Mouse (Mus musculus) heart, adult 11 months (tissue): ENCODE measurements around the gene Cplx1.

Experiments
- DNase-seq: peaks from one replicate; pipeline ENCODE4 v3.0.0; 2022

Cplx1 gene

DNA sequence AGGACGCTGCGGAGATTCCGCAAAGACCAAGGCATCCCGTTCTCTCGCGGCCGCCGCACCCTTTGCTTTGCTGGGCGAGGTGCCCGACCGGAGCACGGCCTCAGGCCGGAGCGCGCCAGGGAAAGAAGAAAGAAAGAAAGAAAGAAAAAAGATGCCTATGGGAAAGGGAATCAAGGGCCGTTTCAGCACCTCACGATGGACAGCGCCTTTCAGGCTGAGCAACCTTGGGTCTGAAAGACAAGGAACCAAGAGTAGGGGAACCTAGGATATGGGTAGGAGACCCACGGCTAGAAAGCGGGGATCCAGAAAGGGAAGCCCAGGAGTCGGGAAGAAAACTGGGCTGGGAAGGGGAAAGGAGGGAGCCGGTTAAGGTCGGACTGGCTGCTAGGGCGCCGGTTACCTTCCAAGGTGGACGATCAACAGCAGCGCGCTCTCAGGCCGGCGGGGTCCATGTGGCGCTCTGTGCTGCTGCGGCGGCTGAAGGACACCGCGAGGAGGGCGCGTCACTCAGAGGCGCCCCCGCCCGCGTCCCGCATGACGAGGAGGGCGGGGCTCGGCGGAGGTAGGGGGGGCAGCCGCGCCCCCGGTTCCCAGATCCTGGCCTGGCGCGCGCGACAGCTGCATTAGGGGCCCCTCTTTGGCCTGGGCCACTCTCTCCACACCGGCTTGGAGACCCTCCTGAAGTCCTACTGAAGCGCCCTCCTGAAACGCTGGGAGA, at the start of gene Cplx1:
Cplx1 (minus strand) TSS at position 536 of the 718 bp plus-strand sequence.
- DNase-seq: peak; percentile 78

DNA sequence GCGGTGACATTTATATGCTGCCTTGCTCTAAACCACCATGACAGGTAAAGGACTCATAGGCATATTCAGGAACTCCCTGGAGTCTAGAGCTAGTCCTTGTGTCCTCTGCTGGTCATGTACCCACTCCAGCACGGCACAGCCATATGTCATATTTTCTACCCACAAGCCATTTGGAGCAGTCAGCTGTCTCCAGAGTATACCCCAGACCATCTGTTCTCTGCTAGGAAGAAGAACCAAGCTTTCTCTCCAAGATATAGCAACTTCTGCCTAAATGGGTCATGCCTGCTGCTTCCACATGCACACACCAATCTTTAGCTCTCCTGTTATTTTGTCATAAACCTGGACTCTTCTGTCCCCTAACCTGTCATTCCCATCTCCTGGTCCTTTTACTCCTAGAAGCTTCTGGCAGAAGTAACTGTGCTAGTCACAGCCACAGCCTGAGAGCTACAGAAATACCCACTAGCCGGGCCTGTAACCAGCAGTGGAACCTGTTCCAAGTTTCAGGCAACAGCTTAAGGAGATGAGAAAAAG, 31.6 kb upstream of the Cplx1 start:
- DNase-seq: peak; percentile 77

DNA sequence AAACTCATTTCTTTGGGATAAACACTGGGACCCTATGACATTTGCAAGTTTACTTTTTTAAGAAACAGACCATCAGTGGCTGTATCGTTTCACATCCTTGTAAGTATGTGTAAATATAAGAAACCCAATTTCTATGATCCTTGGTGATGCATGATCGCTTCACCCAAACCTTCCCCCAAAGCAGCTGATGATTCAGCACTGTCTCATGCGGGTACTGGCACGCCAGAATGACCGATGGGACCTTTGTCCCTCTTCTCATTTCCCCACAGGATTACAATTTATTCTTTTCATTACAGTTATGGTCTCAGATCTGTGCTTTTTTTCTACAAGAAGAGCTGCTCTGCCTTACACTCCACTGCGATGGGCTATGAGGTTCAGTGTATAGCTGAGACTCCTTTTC, 23.2 kb upstream of the Cplx1 start:
- no peak for DNase-seq

DNA sequence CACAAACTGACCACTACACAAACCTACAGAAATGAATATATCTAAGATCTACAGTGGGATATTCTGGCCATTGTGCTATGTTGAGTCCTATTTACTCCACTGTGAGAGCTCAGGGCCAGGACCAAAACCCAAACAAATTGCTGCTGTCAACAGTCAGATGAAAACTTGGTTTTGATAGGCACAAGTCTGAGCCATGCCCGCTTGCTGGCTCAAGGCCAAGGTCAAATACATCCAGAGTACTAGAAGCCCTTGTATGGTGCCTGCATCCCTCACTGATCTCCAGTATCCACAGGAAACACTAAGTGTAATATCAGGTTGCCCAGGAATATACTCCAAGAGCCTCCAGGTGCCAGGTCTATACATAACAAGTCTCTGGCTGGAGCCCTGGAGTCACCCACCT, 21.2 kb upstream of the Cplx1 start:
- no peak for DNase-seq

DNA sequence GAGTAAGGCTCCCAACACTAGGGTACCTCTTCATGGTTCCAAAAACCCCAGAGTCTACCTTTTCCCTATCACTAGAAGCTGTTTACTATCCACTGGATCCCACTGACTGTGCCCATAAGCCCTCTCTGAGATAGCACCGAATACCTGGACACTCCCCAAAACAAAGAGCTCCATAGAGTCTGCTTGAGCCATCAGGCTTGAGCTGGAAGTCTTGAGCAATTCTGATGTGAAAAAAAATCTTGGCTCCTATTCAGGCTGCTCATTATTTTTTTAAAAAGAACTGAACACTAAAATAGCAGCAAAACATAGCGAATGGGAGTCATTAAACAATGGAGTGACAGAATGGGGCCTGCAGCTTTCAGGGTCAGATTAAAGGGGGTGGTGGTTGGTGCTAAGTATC, 17.3 kb upstream of the Cplx1 start:
- no peak for DNase-seq

DNA sequence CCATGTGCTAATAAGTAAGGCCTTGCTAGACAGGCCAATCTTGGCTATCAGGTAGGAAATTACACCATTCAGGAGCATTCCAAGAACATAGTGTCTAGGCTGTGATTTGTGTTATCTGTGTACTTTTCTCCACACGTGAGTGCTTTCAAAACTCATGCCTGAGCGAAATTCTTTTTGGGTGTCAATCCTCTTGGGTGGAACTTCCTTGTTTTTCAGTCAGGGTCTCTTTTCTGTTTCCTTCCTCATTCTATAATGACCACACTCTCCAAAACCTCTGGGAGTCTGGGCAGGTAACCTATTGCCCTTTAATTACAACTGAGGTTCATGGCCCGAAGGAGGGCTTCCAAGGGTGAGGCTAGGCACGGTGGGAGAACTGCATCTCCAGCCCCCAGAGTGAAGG, 16.7 kb upstream of the Cplx1 start:
- no peak for DNase-seq

DNA sequence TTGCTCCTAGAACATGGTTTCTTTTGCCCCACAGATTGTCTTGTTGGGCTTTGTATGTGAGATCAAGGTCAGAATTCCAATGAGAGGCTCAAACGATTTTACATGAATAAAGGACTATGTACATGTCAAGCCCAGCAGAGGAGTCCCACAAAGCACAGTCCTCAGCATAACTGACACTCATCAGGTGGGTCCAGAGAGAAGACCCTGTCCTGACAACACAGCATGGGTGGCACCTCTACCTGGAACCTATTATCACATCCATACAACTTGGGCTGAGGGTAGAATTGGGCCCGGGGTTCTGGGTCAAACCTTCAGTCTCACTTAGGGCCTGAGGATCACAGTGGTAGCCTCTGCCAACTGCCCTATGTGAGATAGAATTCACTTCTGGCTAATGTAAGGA, 15.6 kb upstream of the Cplx1 start:
- peak; percentile 80 for DNase-seq

DNA sequence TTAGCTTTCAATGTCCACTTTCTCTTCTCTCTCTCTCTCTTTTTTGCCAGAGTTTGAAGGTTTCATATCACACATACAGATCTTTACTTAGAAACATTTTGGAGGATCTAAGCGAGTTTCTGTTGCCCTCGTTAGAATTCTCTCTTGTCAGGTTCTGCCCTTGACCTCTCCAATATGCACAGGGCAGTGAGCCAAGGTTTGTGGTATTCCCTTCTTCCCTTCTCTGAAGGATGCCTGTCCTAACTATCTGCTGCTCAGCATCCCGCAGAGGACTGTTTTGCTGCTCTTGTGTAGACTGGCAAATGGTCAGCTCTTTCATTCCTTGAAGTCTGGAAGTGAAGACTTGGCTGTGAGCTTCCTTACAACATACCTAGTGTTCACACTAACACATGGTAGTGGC, 14.5 kb upstream of the Cplx1 start:
- peak; percentile 45 for DNase-seq

DNA sequence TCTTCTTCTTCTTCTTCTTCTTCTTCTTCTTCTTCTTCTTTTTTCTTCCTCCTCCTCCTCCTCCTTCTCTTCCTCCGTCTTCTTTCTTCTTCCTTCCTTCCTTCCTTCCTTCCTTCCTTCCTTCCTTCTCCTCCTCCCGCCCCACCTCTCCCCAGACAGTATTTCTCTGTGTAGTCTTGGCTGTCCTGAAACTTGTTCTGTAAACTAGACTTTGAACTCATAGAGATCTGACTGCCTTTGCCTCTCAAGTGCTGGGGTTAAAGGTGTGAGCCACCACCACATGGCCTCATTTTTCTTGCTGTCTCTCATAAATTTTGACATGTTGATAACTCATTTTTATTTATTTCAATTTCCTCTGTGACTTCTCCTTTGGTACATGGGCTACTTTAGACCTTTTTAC, 12.7 kb upstream of the Cplx1 start:
- DNase-seq: peak; percentile 8

DNA sequence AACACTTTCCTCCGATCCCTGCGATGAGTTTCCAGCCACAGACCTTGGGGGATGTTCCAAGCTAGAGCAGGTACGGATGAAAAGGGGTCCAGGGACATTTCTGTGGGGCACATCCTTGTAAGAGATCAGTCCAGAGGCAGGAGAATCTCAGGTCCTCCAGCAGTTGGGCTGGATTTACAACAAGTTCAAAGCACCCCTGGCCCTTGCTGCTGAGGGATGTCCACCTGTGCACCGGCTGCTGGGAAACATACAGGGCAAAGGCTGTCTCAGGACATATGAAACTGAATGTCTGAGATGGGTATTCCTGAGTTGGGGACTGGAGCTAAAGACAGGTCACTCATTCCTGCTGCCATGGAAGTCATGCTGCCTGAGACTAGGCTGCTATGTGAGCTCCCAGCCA, 7.2 kb upstream of the Cplx1 start:
- peak; percentile 81 for DNase-seq

DNA sequence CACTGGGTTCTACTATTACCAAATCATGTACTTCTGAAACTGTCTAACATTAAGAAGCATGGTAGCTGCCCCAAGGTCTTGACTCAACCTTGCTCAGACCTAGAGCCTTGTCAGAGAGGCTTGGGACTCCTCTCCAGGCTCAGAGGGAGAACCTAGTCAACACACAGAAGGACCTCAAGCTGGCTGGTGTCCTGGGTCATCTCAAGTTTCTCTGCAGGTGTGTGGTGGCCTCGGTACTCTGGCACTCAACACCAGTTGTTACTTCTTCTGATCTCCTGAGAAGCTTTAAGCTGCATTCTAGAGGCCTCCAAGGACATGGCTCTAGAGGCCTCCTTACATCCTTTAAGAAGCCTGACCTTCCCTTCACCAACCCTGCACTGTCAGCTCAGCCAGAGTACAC, 4.2 kb upstream of the Cplx1 start:
- DNase-seq: peak; percentile 55

DNA sequence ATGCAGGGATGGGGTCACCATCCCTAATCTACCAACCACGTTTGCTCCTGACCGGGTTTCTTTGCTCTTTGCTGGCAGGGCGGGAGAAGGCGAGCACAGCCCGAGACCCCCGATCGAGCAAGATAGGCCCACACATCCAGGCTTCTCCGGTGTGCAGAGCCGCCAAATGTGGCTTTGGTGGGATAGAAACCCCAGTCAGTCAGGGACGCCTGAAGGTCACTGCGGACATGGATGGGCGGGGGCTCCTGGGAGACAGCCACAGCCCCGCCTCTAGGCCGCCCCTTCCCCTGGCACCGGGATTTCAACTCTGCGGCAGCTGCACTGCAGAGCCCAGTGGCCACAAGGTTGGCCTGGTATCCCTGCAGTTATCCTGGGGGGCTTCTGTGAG, 377 bp upstream of the Cplx1 start:
- peak; percentile 82 for DNase-seq

DNA sequence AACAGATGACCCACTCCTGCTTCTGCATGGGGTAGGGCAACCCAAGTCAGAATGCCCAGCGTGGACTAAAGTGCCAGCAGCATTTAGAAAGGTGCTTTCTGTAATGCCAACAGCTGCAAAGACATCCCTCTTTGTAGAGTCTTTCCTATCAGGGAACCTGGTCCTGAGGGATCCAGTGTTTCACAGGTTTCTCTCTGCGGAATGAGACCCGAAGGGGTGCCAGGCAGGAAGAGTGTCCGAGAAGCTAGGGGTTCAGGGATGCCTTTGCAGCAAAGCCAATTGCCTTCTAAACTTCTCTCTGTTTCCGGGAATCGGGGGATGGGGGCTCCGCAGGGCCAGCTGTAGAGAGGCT, 711 bp downstream of the Cplx1 start:
- DNase-seq: peak; percentile 72

DNA sequence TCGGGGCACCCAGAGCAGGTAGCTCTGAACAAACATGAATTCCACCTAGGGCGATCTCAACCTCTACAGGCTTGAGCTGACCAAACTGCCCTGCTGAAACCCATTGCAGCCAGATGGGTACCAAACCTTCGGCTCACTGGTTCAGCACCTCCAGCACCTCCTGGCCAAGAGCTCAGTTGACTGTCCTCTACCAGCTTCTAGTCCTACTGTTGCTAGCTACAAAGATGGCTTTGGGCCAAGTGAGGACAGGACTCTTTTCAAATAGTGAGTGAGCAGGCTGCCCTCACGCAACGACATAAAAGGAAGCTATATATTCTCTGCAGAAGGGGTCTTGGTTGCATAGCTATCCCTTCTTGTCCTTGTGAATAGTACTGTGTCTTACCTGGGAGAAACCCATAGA, 2.2 kb downstream of the Cplx1 start:
- peak; percentile 64 for DNase-seq

DNA sequence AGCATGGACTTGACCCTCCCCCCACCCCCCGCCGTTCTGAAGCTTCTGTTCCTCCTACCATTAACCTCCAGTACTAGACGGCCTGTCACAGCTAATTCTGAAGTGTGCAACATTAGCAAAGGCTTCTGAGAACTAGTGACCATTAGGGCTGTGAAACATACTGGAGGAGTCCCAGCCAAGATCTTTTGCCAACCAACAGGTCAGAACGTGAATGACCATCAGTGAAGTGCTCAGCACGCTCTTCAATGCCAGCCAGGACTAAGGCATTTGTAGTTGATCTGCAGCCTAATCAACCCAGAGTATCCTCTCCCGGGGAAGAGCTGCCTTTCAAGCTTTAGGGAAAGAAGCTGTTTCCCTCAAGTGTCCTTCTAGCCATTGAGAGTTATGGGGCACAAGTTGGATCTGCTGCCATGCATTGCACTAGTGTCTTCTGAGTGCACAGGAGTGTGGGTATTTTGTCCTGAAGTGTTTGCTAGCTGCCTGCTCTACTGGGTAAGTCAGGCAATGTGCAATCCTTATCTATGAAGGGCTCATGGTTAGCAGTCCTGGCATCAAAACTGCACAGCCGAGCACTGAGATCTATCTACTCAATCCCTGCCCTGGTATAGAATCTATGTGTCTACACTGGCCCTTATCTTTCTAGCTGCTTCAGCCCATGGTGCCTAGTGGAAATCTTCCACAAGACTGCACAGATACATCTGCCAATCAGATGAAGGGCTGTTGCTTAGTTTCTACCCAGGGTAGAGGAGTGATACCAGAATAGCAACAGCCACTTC, 6.1 kb downstream of the Cplx1 start:
- peak; percentile 66 for DNase-seq

DNA sequence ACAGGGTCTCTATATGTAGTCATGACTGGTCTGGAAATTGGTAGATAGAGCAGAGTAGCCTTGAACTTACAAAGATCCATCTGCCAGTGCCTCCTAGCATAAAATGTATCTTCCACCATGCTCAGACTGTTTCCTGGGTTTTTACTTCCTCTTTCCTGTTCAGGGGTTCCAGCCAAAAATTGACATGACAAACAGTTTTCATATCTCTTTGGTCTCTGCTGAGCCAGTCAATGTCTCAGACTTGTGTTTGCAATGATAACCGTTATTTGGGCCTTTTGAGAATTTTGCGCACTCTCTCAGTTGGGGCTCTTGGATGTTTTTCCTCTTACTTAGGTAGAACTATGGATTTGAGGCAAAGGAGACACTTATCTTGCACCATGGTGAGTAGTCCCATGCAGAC, 15.6 kb downstream of the Cplx1 start:
- no peak for DNase-seq

DNA sequence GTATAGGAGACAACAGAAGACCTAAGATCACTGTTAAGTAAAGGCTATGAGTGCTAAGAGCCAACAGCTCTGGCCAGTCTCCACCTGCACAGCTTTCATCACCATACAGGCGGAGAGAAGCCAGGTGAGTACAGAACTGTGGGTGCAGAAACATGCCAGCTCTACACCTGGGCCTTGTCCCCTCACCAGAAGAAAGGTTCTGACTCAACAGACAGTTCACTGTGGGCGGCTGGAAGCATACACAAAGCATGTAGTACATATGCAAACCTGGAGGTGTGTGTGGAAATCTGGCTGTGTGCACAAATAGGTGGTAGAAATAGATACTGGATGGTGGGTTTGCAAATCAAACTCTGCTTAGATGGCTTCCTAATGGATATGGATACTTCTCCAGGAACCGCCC, 27.2 kb downstream of the Cplx1 start:
- DNase-seq: peak; percentile 80

DNA sequence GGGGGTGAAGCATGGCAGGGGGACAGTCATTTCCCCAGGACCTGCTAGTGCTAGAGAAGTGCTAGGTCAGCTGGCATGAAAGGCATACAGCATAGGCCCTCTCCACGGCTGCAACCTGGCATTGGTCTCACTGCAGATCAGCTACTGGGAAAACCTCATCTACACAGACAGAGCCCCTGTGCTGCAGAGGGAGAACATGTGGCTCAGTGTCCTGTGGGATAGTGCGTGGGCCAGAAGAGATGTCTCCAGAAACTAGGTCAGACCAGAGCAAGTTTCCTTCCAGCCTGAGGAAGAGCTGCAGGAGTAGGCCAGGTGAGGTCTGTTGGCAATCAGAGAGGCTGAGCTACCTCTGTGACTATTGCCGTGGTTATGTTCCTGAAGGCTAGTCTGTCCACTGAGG, 27.9 kb downstream of the Cplx1 start:
- DNase-seq: peak; percentile 75

DNA sequence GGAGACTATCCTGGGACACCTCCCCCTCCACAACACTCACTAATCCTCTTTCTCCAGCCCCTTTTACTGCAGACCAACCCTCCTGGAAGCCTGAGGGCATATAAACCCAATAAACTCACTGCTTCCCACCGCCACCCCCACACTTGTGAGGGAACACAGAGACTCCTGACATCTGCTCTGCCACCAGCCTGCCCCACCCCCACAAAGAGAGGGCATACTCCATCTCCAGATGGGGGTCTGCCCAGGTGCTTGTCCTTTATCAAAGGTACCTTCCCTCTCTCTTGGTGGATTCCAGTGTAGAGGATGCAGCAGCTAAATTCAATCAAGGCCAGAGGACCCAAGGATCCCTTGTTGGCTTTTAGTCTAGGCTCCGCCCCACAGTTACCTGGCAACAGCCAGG, 28.8 kb downstream of the Cplx1 start:
- peak; percentile 60 for DNase-seq

DNA sequence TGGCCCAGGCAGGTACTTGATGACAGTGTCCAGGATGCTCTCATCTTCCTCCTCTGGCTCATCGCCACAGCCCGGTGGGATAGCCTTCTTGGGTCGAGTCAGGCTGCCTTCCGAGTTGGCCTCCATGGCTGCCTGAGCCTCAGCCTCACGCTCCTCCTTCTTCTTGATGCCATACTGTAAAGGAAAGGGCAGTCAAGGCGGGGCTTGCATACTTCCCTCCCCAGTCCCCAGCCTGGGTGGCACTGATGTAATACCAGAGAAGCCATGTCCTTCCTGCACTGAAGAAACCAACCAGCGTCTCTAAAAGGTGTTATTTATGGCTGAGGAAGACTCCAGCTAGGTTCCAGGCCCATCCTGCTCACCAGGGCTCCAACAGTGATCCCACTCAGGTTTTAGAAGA, 29.7 kb downstream of the Cplx1 start:
- DNase-seq: no peak

DNA sequence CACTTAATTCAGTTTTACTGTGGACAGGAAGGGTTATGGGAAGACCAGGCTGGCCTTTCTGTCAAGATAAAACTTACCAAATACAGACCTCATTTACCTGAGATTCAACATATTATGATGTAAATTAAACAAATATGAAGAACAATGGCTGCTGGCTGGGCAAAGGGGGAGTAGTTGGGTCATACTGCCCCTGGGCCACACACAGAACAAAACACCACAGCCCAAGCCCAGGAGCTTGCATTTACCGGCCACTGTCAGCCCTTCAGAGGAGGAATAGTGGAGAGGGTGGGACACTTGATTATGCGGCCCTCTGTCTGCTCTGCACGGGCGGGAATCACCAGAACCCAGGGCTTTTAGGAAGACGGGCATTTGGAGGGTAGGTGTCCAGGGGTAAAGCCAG, 30.9 kb downstream of the Cplx1 start:
- DNase-seq: peak; percentile 87

DNA sequence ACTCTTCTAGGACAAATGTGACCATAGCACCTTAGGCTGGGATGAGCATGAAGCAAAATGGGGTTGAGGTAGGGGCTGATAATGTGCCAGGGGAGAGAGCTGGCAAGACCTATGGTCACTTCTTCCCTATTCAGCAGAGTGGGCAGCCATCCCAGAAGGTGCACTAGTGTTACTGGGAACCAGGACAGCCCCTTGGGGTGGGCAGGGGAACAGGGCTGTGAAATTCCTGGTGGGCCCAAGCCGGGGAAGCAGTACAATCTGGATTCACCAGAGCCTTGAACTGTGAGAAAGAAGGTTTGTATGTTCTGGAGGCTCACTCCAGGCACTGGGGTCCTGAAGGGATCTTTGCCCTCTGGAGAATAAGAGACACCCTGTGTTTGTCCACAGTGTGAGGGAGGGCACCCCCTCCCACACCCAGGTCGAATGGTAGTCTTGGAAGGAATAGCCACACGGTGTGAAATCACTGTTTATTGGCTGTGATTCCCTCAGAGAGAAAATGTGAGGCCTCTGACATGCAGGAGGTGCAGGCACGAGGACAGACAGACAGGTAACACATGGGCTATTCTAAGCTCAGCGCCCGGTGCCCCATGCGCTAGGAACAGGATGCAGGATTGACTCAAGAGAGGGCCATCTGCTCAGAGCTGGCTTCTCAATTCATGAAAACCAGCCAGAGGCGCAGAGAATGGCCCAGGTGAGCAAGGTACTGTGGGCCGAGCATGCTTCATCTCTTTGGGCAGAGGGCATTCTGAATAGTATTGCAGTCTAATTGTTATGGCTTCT, 31.5 kb downstream of the Cplx1 start:
- DNase-seq: peak; percentile 80

DNA sequence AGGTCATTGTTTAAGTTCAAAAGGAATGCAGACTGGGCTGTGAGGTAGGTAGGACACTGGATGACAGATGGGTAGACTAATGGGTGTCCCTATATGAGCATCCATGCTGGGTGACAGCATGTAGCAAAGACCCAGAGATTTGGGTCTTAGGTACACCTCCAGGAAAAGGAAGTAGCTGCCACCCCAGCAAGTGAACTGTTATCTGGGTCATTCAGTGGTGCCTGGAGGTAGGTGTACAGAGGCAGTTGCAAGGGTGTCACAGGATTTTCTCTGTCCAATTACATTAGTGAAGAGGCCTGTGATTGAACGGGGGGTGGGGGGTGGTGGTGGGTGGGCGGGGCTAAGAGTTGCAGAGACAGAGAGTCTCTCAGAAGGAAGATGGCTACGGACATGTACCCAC, 33.2 kb downstream of the Cplx1 start:
- DNase-seq: peak; percentile 75
